Mouse (Mus musculus): ENCODE results near the gene Tmco1.

The Tmco1 gene

GRCm38 (mm10) chr1:167308261-167309054 is at the start of gene Tmco1:
TSS of gene Tmco1 (plus strand) at chr1:167308378.
- DNase-seq (ENCODE audit: low spot score in 2 of 2), result peak; percentile 95 to 99

GRCm38 (mm10) chr1:167259702-167260101 is 48.5 kb upstream of the Tmco1 start:
- DNase-seq (ENCODE audit: low spot score in 2 of 2), result peak; percentile 70 to 89

- DNase-seq (ENCODE audit: low spot score in 2 of 2), result peak in 1 of 2 experiments; percentile 17
Measured at GRCm38 (mm10) chr1:167261750-167262149, 46.4 kb upstream of the Tmco1 start.

GRCm38 (mm10) chr1:167262489-167263041 is 45.6 kb upstream of the Tmco1 start:
- DNase-seq (ENCODE audit: low spot score in 2 of 2), result no peak

GRCm38 (mm10) chr1:167265366-167265765 is 42.8 kb upstream of the Tmco1 start:
- DNase-seq (ENCODE audit: low spot score in 2 of 2), result no peak

GRCm38 (mm10) chr1:167266720-167267119 is 41.5 kb upstream of the Tmco1 start:
- no peak for DNase-seq (ENCODE audit: low spot score in 2 of 2)

GRCm38 (mm10) chr1:167268360-167269063 is 39.7 kb upstream of the Tmco1 start:
- no peak for DNase-seq (ENCODE audit: low spot score in 2 of 2)

GRCm38 (mm10) chr1:167269350-167269811 is 38.8 kb upstream of the Tmco1 start:
- no peak for DNase-seq (ENCODE audit: low spot score in 2 of 2)

GRCm38 (mm10) chr1:167269856-167270270 is 38.3 kb upstream of the Tmco1 start:
- peak; percentile 55 to 74 for DNase-seq (ENCODE audit: low spot score in 2 of 2)

- DNase-seq (ENCODE audit: low spot score in 2 of 2), result peak in 1 of 2 experiments; percentile 23
Measured at GRCm38 (mm10) chr1:167270342-167271111, 37.7 kb upstream of the Tmco1 start.

- DNase-seq (ENCODE audit: low spot score in 2 of 2), result no peak
Measured at GRCm38 (mm10) chr1:167271304-167271703, 36.9 kb upstream of the Tmco1 start.

GRCm38 (mm10) chr1:167271841-167272240 is 36.3 kb upstream of the Tmco1 start:
- no peak for DNase-seq (ENCODE audit: low spot score in 2 of 2)

GRCm38 (mm10) chr1:167273380-167274163 is 34.6 kb upstream of the Tmco1 start:
- no peak for DNase-seq (ENCODE audit: low spot score in 2 of 2)

GRCm38 (mm10) chr1:167274646-167275390 is 33.4 kb upstream of the Tmco1 start:
- no peak for DNase-seq (ENCODE audit: low spot score in 2 of 2)

- no peak for DNase-seq (ENCODE audit: low spot score in 2 of 2)
Measured at GRCm38 (mm10) chr1:167278395-167278794, 29.8 kb upstream of the Tmco1 start.

GRCm38 (mm10) chr1:167279160-167279715 is 28.9 kb upstream of the Tmco1 start:
- no peak for DNase-seq (ENCODE audit: low spot score in 2 of 2)

GRCm38 (mm10) chr1:167280061-167280460 is 28.1 kb upstream of the Tmco1 start:
- no peak for DNase-seq (ENCODE audit: low spot score in 2 of 2)

- DNase-seq (ENCODE audit: low spot score in 2 of 2), result no peak
Measured at GRCm38 (mm10) chr1:167282112-167282511, 26.1 kb upstream of the Tmco1 start.

GRCm38 (mm10) chr1:167282768-167283167 is 25.4 kb upstream of the Tmco1 start:
- no peak for DNase-seq (ENCODE audit: low spot score in 2 of 2)
